17 mouse cellular contexts compared by ENCODE assay signal in the genomic region with DNA sequence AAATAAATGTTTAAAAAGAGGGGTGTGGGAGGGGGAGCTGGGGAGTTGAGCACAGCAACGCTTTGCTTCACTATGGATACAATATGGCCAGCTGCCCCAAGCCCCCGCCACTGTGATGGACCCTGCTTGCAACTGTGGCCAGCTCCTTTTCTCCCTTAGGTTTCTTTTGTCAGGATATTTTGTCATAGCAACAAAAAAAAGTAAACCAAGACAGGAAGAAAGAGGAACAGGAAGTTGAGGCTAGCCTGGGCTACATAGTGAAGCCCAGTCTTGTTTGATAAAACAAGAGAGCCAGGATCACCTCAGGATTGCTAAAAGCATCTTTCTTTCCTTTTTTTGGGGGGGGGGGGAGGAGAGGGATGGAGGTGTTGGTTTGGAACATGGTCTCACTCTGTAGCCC.
"Had no signal": no experiment of that assay in that cellular context is flagged by ENCODE, and none has a peak within 500 bp of the region (broad histone marks: within the 10 kb centered on the region; RNA-seq: fewer than 3 reads in every experiment).

No protein-coding gene starts in this region.

- H3K4me3 ChIP-seq: neural tube, embryonic 12.5 days; neural tube, embryonic 13.5 days; neural tube, embryonic 15.5 days; stomach, embryonic 15.5 days had no signal

- H3K27me3 ChIP-seq: neural tube, embryonic 12.5 days; neural tube, embryonic 13.5 days; neural tube, embryonic 15.5 days; stomach, embryonic 15.5 days had no signal

- H3K4me2 ChIP-seq: neural tube, embryonic 12.5 days; neural tube, embryonic 13.5 days; neural tube, embryonic 15.5 days; stomach, embryonic 15.5 days had no signal

- H3K9me3 ChIP-seq: neural tube, embryonic 12.5 days; neural tube, embryonic 13.5 days; neural tube, embryonic 15.5 days; stomach, embryonic 15.5 days had no signal

- DNase-seq: retina, postnatal 1 day; right cerebral cortex, adult 18-20 months; right cerebral cortex, postnatal 14 days; right cerebral cortex, postnatal 25 days; right cerebral cortex, postnatal 4 days; spleen, adult 18-20 months; thymus, adult 18-20 months; thymus, adult 2 months; thymus, postnatal 14 days; thymus, postnatal 25 days; thymus, postnatal 36 days; thymus, postnatal 4 days had no signal

- H3K27ac ChIP-seq: neural tube, embryonic 12.5 days; neural tube, embryonic 13.5 days; neural tube, embryonic 15.5 days; stomach, embryonic 15.5 days; stomach, postnatal 0 days had no signal

- H3K9ac ChIP-seq: neural tube, embryonic 12.5 days; neural tube, embryonic 13.5 days; neural tube, embryonic 15.5 days; stomach, embryonic 15.5 days had no signal
